Mouse (Mus musculus) WW6 (cell line): ENCODE results near the gene Rtraf.

ENCODE experiments used
- DNase-seq: peaks from one replicate; pipeline ENCODE4 v3.0.0-alpha.2; 2013; ENCODE audit warnings: low read depth, low spot score

Gene Rtraf

DNA sequence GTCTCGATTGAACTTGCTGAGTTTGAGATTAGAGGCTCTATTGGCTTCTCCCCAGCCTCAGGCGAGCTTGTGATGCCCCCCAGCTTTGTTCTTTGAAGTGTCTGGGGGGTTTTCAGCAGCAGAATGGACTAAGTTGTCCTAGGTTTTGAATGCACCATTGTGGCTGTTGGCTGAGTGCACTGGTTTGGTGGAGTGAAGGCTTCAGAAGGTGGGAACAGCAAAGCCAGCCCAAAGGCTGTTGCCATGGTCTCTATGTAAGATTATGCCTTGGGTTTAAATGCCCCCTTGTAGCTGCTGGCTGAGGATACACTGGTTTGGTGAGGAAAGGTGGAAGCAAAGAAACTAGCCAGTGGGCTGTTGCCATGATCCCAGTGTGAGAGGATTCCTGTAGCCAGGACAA, 23.1 kb downstream of the Rtraf start:
- no peak for DNase-seq

GRCm38 (mm10) chr14:19796541-19797304, 26.9 kb downstream of the Rtraf start:
- DNase-seq: no peak

DNA sequence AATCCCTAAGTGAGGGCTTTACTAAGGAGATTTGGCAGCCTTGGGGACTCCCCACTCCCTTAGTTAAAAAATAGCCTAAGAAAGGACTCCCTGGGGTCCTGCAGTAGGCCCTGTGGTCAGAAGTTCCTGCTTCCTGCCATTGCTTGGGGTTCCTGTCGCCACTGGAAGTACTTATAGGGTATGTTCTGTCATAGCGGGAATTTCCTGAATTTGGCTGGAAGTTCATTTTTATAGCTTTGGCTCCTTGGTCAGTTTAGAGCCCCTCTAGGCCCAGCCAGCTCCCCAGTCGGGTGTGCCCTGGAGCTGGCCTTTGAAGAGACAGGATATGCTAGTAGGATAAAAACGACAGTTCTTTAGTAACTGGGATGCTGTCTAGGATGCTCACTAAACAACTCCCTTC, 28.7 kb downstream of the Rtraf start:
- no peak for DNase-seq

- no peak for DNase-seq
Observed at GRCm38 (mm10) chr14:19788443-19788842, 35.2 kb downstream of the Rtraf start.

GRCm38 (mm10) chr14:19785797-19786588, 37.6 kb downstream of the Rtraf start:
- DNase-seq: no peak

DNA sequence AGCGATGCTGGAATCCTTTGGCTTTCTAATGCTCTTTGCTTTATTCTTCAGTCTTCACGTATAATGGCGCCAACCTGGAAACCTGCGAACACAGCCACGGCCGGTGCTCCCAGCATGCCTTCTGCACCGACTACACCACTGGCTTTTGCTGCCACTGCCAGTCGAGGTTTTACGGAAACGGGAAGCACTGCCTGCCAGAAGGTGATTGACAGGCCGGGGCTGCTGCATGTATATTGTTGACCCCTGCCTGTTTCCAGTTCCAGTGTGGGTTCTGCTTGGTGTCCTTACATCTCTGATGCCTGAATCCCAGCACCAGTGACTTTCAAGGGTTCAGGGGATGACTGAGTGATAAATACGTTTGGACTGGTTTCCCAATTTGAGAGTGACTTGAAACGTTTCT, 45.7 kb downstream of the Rtraf start:
- DNase-seq: no peak

- no peak for DNase-seq
Observed at GRCm38 (mm10) chr14:19777365-19777764, 46.3 kb downstream of the Rtraf start.

DNA sequence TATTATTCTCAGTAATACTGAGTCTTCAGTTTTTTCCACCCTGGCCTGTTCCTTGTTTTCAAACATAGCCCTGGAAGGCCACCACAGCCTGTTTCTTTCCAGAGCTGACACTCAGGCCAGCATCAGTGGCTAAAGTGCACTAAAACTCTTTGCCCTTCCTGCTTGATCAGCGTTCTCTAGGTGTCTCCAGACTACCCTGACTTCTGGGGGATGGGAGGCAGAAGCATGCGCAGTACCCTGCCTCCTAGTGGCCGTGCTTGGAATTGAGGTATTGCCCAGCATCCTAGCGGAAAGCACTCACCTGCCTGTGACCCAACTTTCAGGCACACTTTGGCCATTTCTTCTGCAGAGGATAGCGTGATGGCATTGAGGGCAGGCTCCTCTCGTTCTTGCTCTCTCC, 46.7 kb downstream of the Rtraf start:
- peak; percentile 60 for DNase-seq

DNA sequence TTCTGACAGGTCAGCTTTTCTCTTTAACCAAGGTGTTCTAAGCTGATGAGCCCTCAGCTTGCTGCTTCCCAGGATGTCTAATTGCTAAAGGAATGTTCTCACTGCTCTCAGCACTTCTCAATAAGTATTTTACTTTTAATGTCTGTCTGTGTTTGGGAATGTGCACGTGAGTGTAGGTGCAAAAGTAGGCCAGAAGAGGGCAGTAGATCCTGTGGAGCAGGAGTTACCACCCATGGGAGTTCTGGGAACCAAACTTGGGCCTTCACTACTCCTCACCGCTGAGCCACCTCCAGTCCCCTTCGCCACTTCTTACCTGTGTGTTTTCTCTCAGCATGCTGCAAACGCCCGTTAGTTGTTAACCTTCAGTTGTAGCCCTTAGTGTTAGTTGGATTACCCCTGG, 47.4 kb downstream of the Rtraf start:
- no peak for DNase-seq

DNA sequence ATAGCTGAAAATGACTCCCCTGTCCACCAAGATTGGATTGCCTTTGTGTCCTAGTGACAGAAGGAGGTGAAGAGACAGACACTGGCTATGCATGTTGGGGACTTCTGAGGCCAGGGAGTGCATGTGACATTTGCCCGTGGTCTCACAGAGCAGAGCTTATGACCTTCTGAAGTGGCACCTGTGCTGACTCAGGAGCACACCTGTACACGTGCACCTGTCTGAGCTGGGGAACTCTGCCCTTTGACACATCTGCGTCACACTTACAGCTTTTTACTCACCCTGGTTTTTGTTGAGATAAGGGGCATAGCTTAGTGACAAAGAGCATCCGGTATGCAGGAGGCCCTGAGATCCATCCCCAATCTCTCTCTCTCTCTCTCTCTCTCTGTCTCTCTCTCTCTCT, 48.1 kb downstream of the Rtraf start:
- no peak for DNase-seq

- DNase-seq: no peak
Observed at GRCm38 (mm10) chr14:19774036-19774628, 49.5 kb downstream of the Rtraf start.

DNA sequence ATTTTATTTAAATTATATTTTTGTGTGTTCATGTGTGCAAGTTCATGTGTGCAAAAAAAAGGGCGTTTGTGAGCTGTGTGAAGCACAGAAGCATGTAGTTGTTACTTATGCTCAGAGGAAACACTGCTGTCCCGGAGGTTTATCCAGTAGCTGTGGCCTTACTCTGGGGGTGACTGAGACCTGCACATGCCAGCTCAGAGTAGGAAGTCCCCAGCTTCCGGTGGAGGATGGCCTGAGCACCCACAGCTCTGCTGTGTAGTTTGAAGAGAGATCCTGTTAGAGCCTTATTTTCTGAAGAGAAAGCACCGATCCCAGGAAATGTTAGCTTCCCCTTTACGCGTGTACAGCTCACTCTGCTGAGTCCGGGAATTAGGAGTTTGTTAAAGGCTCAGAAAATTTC, 52.5 kb downstream of the Rtraf start:
- no peak for DNase-seq

GRCm38 (mm10) chr14:19769441-19770200, 54.0 kb downstream of the Rtraf start:
- no peak for DNase-seq

DNA sequence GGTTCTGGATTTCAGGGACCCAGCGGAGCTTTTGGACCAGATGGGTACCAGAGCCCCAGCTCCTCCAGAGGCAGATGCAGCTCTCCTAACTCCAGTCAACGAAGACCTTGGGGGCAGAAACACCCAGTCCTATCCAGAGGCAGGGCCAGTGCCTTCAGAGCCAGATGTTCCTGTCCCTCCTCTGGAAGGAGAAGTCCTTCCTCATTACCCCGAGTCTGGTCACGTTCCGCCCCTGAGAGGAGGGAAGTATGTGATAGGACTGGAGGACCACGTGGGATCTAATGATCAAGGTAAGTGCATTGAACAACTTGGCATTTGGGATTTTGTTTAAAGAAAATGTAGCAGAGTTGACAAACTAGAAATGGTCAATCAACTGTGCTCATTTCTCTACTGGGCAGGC, 55.0 kb downstream of the Rtraf start:
- DNase-seq: no peak

- DNase-seq: no peak
Observed at GRCm38 (mm10) chr14:19766380-19766649, 57.3 kb downstream of the Rtraf start.

- DNase-seq: no peak
Observed at GRCm38 (mm10) chr14:19765539-19766379, 57.9 kb downstream of the Rtraf start.

- no peak for DNase-seq
Observed at GRCm38 (mm10) chr14:19764331-19764730, 59.3 kb downstream of the Rtraf start.

- DNase-seq: no peak
Observed at GRCm38 (mm10) chr14:19763527-19763926, 60.1 kb downstream of the Rtraf start.

GRCm38 (mm10) chr14:19762014-19762413, 61.6 kb downstream of the Rtraf start:
- DNase-seq: no peak
